Mouse (Mus musculus): ENCODE results near the gene Plppr1. TPM values are rescaled to one million over a fixed set of nuclear protein-coding genes. Genes with fewer than 3 reads are reported as not detected.

Plppr1 gene
- polyA plus RNA-seq, 1 experiment, result not detected

DNA sequence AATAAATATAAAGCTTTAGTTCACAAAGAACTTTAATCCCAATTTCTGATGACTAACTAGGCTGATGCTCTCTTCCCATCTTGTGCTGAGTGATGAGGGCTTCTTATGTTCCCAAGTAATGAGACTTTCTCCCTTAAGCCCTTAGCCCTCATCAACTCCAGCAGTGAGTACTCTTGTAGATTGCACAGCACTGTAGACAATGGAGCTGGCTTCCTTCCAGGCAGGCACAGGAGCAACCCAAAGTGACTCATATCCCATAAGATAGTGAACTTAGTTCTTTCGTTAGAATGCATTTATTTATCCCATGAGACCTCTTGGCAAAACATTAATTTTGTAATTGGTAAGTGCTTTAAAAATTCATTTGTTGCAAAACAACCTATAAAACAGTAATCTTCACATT lies 110.4 kb downstream of the Plppr1 start:
- no peak overlapping the region for H3K27ac ChIP-seq (replicated peaks; ENCODE audit: low read depth, low read length)
- no peaks in the 10 kb centered on the region for H3K4me1 ChIP-seq (ENCODE audit: control insufficient read depth, insufficient read depth, insufficient read length, low read length)
- H3K4me3 ChIP-seq (ENCODE audit: insufficient read depth, low read depth, low read length), result no peak overlapping the region

DNA sequence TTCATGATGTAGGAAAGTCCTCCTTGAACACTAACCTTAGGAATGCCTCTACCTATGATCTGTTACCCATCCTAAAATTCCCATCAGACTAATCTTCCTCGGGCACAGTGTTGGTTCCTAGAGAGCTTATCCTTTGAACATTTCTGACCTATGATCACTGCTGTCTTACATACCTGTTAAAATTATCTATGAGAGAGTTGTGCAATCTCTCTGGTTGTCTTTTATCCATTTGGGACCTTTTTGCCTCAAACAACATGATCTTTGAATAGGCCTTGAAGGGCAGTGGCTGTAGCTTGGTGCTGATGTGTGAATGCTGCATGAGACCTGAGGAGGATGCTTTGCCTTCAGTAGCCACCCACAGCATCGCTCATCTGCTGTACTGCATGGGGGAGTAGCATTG lies 119.0 kb downstream of the Plppr1 start:
- no peak overlapping the region for H3K4me3 ChIP-seq (ENCODE audit: insufficient read depth, low read depth, low read length)
- H3K4me1 ChIP-seq (ENCODE audit: control insufficient read depth, insufficient read depth, insufficient read length, low read length), result no peaks in the 10 kb centered on the region
- no peak overlapping the region for H3K27ac ChIP-seq (replicated peaks; ENCODE audit: low read depth, low read length)

DNA sequence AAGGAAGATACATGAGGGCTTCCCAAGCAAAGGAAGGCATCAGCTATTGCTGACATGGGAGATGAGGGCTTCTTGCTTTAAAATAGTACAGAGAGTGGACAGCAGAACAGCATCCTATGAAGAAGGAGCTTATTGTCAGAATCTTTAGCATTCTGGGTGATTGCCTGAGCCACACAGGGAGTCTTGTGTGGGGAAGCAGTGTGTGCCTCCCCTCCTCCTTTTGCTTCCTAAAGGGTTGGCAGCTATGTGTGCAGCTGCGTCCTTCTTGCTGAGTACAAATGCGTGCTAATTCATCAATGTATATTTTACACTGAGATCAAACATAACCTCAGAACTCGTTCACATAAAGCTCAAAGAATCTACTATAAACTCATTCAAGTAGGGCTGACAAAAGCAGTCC lies 119.8 kb downstream of the Plppr1 start:
- Histone ChIP-seq H3K27ac (replicated peaks; ENCODE audit: low read depth, low read length) (no peak overlapping the region), H3K4me1 (ENCODE audit: control insufficient read depth, insufficient read depth, insufficient read length, low read length) (no peaks in the 10 kb centered on the region), H3K4me3 (ENCODE audit: insufficient read depth, low read depth, low read length) (no peak overlapping the region)

DNA sequence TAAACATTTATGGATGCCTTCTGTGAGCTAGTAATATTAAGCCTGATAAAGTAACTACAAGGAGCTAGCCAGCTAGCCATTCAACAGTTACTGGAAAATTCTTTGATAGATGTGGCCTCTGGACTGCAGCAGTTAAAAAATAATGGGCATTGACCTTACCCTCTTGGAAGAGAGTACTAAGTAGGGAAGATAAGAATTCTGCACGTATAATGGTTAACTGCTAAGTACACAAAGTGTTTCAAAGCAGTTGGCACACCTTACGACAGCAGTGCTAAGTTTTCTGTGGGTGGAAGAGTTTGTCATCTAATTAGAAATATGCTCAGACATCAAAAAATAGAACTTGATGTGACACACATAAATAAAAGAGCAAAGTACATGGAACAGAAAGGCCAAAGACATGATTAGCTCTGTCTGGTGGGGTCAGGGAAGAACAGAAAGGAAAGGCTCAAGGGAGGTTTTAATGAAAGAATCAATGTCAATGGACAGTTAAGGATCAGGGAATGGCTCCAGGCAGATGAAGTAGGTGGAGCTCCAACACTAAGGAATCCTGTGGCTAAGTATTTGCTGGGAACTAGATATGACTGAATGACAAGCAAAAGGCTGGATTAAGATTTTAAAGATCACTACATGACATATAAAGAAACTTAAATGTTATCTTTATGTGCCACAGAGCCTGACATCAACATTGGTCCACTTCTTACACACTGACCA lies 120.6 kb downstream of the Plppr1 start:
- no peak overlapping the region for H3K27ac ChIP-seq (replicated peaks; ENCODE audit: low read depth, low read length)

DNA sequence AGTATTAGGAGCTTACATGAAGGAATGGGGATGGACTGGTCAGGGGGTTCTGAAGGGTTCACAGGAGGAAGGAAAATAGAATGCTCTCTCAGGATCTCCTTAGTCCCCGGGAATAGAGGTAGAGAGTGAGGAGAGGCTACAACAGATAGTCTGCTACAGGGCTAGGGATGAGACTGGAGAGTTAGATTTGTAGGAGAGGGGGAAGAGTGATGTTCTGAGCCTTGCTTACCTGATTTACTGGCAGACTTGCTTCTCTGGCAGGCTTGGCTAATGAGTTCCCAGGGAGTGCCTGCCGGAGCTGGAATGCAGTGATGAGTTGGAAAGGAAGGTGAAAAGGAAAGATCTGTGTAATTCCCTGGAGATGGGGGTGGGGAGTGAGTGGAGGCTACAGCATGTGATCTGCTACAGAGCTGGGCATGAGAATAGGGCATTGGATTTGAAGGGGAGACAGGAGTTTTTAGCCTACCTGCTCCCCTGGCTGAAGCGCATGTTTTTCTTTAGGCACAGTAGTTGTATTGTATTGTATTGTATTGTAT lies 131.0 kb downstream of the Plppr1 start:
- no peaks in the 10 kb centered on the region for H3K4me1 ChIP-seq (ENCODE audit: control insufficient read depth, insufficient read depth, insufficient read length, low read length)
- no peak overlapping the region for H3K27ac ChIP-seq (replicated peaks; ENCODE audit: low read depth, low read length)
- H3K4me3 ChIP-seq (ENCODE audit: insufficient read depth, low read depth, low read length), result no peak overlapping the region

More for the DNA sequence above, 120.6 kb downstream of the Plppr1 start:
- H3K4me1 ChIP-seq (ENCODE audit: control insufficient read depth, insufficient read depth, insufficient read length, low read length), result no peaks in the 10 kb centered on the region
- H3K4me3 ChIP-seq (ENCODE audit: insufficient read depth, low read depth, low read length), result no peak overlapping the region

DNA sequence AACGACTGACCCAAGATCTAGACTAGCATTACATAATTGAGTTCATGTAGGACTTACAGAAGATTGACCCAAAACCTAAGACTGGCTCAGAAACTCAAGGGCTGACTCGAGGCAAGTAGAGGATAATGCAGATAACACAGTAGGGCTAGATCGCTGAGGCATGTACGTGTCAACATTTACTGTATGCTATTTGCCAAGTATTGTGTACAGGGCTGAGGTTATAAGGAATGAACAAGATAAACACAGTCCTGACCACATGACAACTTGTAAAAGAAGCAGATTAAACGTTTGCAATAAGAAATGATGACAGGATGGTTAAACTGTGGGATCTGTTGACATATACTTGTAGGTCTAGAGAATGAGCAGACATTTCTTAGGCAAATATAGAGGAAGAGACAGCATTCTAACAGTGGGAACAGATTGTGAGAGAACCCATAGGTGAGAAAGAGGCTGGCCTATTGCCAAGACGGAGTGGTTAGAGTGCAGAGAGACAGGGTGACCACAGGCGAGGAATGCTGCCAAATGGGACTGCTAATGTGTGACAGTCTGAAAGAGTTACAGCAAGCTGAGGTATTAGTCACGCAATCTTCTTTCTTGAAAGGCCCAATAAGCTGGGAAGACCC lies 138.2 kb downstream of the Plppr1 start:
- H3K4me3 ChIP-seq (ENCODE audit: insufficient read depth, low read depth, low read length), result no peak overlapping the region
- no peaks in the 10 kb centered on the region for H3K4me1 ChIP-seq (ENCODE audit: control insufficient read depth, insufficient read depth, insufficient read length, low read length)
- H3K27ac ChIP-seq (replicated peaks; ENCODE audit: low read depth, low read length), result no peak overlapping the region

DNA sequence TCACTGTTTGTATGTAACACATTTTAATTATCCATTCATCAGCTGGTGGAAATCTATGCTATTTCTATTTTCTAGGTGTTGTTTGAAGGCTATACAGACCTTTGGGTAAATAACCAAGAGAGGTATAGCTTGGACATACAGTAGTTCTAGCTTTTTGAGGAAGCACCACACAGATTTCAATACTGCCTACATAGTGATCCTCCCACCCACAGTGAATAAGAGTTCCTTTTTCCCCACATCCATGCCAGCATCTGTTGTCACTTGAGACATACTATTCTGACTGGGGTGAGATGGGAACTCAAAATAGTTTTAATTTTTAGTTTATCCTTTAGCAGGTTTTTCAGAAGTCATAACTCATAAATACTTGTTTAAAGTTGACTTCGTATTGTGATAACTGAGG lies 151.4 kb downstream of the Plppr1 start:
- Histone ChIP-seq H3K4me3 (ENCODE audit: insufficient read depth, low read depth, low read length) (no peak overlapping the region), H3K4me1 (ENCODE audit: control insufficient read depth, insufficient read depth, insufficient read length, low read length) (no peaks in the 10 kb centered on the region), H3K27ac (replicated peaks; ENCODE audit: low read depth, low read length) (no peak overlapping the region)

DNA sequence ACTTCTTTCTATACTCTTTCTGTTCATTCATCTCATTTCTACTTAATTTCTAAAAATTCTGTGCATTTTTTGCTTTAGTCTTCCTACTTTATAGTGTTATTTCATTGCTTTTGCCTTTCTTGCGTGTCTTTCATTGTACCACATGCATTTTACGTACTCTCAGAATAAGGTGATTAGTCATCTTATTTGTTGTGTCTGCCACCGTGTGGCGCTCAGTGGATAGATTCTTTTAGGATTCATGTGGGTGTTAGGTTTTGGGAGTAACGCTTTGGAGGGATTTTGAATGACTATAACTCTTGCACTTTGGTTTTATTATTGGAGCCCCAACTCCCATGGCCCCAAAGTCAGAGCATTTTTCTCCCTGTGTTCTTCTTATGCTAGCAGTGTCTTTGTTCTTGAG lies 152.5 kb downstream of the Plppr1 start:
- H3K4me3 ChIP-seq (ENCODE audit: insufficient read depth, low read depth, low read length), result no peak overlapping the region
- H3K4me1 ChIP-seq (ENCODE audit: control insufficient read depth, insufficient read depth, insufficient read length, low read length), result no peaks in the 10 kb centered on the region

DNA sequence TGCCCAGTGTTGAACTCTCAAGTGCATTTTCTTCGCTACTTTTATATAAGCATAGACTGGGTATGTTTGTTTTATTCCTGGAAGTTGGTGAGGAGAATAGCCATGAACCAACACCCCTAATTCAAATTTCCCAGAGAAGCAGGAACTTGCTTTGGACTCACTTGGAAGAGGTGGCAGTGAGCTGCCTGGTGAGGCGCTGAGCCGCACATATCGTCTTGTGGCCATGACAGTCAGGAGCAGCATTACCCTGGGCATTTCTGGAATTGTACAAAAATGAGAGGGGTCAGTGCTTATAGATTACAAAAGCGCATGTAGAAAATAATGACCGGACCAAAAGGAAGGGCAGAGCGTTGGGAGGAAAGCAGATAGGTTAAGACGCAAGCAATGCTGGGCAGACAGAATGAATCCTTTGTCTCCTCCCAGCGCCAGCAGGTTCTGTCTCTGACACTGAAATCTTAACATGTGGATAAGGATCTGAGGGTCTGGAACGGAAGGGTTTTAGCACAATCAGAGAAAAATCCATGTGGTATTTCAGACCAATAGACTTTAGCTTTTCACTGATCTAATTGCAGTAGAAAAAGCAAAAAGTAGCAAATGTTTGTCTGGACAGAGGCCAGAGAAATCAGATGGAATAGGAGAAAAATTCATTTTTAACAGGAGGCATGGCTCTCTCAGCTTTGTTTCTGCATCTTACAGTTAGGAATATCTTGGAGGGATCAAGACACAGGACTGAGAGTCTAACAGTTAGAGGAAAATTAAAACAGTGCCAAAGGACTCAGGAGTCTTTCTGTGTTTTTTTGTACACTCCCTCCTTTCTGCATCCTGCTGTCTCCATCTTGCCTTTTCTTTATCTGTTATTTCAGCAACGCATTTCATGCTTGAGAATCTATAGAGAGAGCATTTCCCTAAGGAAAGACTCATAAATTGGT lies 153.8 kb downstream of the Plppr1 start:
- no peak overlapping the region for H3K27ac ChIP-seq (replicated peaks; ENCODE audit: low read depth, low read length)
- H3K4me3 ChIP-seq (ENCODE audit: insufficient read depth, low read depth, low read length), result no peak overlapping the region
- no peaks in the 10 kb centered on the region for H3K4me1 ChIP-seq (ENCODE audit: control insufficient read depth, insufficient read depth, insufficient read length, low read length)

More for the DNA sequence above, 152.5 kb downstream of the Plppr1 start:
- no peak overlapping the region for H3K27ac ChIP-seq (replicated peaks; ENCODE audit: low read depth, low read length)

DNA sequence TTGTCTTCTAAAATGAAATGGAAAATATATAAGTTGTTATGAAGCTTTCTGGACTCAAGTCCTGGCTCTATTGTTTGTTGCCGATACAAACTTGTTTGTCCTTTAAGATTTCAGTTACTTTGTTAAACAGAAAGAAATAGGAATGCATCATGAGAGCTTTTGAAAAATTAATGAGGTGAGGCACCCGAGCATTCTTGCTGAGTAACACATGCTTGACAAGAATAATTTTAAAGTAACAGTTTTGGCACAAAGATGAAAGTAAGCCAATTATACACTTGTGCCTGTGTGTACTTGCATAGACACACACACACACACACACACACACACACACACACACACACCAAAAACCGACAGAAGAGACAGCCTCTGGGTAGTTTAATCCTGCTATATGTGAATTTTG lies 155.3 kb downstream of the Plppr1 start:
- Histone ChIP-seq H3K27ac (replicated peaks; ENCODE audit: low read depth, low read length) (no peak overlapping the region), H3K4me1 (ENCODE audit: control insufficient read depth, insufficient read depth, insufficient read length, low read length) (no peaks in the 10 kb centered on the region)

DNA sequence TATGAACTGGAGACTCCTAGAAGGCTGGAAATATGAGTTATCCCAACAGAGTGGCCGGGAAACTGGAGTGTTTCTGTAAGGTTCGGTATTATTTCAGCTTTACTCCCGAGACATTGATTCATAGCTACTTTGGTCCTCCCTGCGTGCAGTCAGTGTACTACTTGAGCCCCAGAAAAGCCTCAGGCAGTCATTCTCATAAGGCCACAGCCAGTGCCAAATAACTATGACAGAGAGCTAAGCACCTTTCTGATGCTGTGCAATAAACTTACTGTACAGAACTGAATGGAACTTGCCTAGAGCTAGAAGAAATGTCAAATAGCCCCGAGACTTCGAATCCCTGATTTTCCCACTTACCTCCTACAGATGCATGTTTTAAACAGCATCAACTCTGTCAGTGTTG lies 164.4 kb downstream of the Plppr1 start:
- Histone ChIP-seq H3K4me1 (ENCODE audit: control insufficient read depth, insufficient read depth, insufficient read length, low read length) (no peaks in the 10 kb centered on the region), H3K4me3 (ENCODE audit: insufficient read depth, low read depth, low read length) (no peak overlapping the region), H3K27ac (replicated peaks; ENCODE audit: low read depth, low read length) (no peak overlapping the region)

More for the DNA sequence above, 155.3 kb downstream of the Plppr1 start:
- H3K4me3 ChIP-seq (ENCODE audit: insufficient read depth, low read depth, low read length), result no peak overlapping the region

DNA sequence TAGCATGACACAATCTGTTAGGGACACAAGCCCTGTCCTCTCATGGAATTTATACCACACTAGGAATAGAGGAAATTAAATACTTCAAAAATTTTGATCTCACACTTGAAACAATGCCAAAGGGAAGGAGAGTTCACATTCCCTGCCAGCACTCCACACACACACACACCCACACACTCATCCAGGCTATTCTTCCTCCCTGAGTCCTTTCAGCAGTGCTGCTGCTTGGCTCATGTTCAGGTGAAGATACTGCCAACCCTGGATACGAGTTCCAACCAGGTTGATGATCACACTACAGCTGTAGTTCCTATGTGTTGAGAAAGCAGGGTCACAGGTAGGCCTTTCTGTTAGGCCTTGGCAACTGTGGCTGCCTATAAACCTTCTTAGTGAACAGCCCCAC lies 165.9 kb downstream of the Plppr1 start:
- no peaks in the 10 kb centered on the region for H3K4me1 ChIP-seq (ENCODE audit: control insufficient read depth, insufficient read depth, insufficient read length, low read length)

DNA sequence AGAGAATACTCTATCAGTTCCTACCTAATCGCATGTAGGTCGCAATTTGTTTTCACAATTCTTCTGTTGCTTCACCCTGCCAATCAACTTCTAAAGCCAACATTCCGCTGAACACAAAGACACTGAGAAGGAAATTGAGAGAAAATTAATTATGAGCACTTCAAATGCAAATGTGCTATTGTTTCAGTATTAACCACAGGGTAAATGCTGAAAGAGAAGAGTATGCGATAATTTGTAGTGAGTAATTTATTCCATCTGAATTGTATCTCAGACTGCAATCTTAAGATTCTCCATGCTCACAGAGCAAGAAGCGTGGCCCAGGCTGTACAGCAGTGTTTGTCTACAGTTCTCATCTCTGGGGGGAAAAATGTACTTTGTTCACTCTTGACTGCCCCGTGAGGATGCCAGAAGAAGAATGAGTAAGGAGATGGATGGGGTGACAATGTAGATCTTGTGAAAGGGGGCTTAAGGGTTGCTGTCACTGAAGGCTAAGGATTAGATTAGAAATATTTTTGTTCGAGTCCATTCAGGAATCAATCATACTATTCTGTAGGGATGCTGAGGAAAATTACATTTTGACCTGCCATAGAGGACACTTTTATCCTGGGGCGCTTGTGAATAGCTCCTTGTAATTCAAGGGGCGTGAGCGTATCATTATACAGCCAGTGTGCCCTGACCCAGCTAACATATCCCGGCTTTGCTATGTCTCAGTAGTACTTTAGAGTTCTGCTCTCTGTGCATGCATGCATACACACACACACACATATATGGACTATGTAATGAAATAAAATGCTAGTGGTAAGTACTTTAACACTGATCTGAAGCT lies 173.3 kb downstream of the Plppr1 start:
- H3K4me1 ChIP-seq (ENCODE audit: control insufficient read depth, insufficient read depth, insufficient read length, low read length), result no peaks in the 10 kb centered on the region
- no peak overlapping the region for H3K27ac ChIP-seq (replicated peaks; ENCODE audit: low read depth, low read length)
- no peak overlapping the region for H3K4me3 ChIP-seq (ENCODE audit: insufficient read depth, low read depth, low read length)

More for the DNA sequence above, 165.9 kb downstream of the Plppr1 start:
- no peak overlapping the region for H3K4me3 ChIP-seq (ENCODE audit: insufficient read depth, low read depth, low read length)
- no peak overlapping the region for H3K27ac ChIP-seq (replicated peaks; ENCODE audit: low read depth, low read length)

DNA sequence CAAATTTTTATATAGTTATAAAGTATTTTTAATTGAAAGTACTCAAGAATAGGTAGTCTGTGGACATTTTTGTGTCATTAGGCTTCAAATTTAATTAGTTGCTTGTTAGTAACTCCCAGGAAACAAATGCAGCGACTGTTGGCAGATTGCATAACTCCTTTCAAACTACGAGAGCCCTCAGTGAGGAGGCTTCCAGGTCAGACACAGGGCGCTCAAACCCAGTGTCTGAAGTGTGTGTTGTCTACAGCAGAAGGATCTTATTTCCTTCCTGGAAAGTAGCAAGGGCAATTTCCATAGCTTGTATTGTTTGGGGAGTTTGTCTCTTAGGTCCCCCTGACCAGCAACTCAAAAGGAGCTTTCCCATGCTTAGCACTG lies 173.9 kb downstream of the Plppr1 start:
- Histone ChIP-seq H3K27ac (replicated peaks; ENCODE audit: low read depth, low read length) (no peak overlapping the region), H3K4me1 (ENCODE audit: control insufficient read depth, insufficient read depth, insufficient read length, low read length) (no peaks in the 10 kb centered on the region), H3K4me3 (ENCODE audit: insufficient read depth, low read depth, low read length) (no peak overlapping the region)
